Mouse (Mus musculus): ENCODE measurements around the gene Rcan3.

- TF ChIP-seq GATA1 (IDR thresholded peaks at IDR 0.05; ENCODE audit: borderline replicate concordance, low read length): no peak
- no peak for TF ChIP-seq FLI1 (IDR thresholded peaks at IDR 0.05; ENCODE audit: low read length)
Observed at GRCm38 (mm10) chr4:135419996-135420395, 13.7 kb downstream of the Rcan3 start.

All from megakaryocyte, embryonic 14.5 days (primary cell).